Mouse (Mus musculus): ENCODE measurements around the gene Comp.
A peak's percentile ranks its signal among the peaks of the same experiment; 100 is the strongest.

Comp gene

DNA sequence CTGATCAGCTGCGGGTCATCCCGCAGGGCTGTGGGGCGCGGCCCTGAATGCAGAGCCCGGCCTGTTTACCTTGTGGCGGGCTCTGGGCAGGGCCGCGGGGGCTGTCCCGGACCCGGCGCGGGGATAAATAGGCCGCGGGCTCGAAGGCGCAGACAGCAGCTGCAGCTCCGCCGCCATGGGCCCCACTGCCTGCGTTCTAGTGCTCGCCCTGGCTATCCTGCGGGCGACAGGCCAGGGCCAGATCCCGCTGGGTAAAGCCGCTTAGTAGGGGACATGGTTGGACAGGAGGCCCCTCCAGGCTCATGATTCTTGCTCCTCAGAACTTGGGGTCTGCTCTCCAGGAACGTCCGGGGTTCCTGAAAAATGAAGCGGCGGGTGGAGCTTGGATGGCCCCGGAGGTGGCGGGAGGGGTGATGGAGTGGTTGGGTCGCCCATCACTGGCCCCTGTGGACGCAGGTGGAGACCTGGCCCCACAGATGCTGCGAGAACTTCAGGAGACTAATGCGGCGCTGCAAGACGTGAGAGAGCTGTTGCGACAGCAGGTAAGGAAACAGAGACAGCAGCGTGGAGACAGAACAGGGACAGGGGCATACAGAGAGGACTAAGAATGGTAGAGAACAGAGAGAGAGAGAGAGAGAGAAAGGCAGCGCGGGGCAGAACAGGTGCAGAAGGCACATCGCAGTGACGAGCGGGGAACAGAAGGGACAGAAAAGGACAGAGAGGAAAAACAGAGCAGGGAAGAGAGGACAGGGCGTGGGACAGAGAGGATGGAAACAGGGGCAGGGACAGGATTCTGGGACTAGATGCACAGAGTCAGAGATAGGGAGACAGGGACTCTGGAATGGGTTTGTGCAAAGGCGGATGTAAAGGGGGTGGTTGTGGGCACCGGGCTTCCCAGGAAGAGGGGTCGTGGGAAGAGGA lies at the start of gene Comp:
Comp (plus strand) TSS at position 162 of the 921 bp plus-strand sequence.
- no peak for DNase-seq

DNA sequence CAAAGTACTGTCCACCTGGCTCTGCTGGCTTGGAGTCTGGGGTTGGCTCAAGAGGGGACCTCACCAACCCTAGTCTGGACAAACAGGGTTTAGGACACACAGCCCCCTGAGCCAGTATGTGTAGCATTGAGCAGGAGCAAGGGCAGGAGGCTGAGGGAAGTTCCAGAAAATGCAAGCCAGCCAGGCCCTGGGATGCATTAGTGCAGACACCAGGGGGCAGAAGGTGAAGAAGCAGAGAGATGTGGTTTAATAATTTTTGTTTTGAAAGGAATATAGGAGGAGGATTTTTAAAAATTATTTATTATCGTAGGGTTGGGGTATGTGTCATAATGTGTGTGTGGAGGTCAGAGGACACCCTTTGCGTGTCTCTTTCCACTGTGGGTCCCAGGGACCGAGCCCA lies 49.6 kb upstream of the Comp start:
- DNase-seq = no peak

DNA sequence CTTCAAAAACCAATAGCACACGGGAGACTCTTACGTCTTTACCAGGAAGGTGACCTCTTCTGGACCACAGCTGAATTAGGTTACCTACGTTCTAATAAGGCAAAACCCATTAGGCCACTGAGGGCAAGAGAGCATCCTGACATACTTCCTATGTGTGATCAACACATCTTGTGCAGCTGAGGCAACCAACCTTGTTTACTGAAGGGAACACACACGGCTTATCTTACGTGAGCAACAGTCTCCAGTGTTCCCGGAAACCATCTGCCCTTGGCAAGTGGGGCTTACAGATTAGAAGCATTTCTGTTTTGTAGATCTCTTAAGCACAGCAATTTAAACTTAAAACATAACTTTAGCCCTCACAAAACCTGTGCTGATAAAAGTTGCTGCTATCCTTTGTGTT lies 45.8 kb upstream of the Comp start:
- DNase-seq = no peak

DNA sequence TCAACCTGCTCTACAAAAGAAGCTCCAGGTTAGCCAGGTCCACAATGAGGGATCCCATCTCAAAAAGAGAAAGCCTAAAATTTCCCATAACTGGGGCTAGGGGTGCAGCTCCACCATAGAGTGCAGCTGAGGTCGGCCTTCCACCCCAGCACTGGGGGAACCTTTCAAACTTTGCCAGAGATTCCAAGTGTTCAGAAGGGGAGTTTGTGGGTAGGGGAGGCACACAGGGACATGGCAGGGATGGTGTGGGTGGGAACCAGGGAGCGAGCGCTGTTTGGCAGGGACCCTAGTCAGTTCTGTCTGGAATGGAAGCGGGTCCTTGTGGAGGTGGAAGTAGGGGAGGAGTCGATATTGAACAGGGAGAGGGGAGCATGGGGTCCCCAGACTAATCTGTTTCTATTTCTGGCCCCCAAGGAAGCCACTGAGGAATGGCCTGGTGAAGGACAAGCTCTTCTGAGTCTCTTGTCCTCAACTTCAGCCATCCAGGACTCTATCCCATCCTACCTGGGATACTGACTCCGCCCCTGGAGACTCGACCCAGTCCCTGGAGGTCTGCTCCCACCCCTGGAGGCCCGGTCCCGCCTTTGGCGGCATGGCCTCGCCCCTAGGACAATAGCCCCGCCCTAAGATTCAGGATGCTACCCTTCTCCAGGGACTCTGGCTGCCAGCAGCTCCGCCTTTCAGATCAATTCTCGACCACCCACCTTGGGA lies 44.1 kb upstream of the Comp start, which contains the start of gene Gdf1:
Gdf1 (plus strand) TSS at position 694 of the 711 bp plus-strand sequence.
- DNase-seq = no peak

DNA sequence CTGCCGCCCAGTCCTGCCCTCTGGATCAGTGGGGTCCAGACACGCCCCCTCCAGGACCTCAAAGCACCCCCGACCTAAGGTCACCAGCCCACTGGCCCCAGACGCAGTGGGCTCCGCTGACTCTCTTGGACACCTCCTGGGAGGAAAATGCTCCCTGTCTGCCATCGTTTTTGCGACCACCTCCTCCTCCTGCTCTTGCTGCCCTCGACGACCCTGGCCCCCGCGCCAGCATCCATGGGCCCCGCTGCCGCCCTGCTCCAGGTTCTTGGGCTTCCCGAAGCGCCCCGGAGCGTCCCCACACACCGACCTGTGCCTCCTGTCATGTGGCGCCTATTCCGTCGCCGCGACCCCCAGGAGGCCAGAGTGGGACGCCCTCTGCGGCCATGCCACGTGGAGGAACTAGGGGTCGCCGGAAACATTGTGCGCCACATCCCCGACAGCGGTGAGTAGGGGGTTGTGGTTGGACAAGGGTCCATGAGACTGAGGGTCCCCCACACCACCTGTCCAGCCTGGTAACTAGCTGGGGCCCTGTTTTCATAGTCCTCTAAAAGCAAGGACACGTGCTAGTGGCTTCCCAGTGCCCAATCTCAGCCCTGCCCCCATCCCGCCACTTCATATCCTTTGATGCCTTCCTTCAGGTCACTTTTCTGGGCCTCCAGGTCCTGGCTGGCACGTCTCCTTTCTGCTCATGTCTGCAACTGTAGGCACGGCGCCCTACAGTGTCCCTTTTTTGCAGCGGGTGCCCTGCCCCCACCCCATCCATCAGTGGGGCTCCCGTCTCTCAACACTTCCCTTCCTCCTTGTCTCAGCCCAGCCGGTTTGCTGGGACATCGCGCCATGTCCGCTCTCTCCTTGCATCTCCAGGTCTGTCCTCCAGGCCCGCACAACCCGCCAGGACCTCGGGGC lies 43.3 kb upstream of the Comp start:
- DNase-seq = no peak

DNA sequence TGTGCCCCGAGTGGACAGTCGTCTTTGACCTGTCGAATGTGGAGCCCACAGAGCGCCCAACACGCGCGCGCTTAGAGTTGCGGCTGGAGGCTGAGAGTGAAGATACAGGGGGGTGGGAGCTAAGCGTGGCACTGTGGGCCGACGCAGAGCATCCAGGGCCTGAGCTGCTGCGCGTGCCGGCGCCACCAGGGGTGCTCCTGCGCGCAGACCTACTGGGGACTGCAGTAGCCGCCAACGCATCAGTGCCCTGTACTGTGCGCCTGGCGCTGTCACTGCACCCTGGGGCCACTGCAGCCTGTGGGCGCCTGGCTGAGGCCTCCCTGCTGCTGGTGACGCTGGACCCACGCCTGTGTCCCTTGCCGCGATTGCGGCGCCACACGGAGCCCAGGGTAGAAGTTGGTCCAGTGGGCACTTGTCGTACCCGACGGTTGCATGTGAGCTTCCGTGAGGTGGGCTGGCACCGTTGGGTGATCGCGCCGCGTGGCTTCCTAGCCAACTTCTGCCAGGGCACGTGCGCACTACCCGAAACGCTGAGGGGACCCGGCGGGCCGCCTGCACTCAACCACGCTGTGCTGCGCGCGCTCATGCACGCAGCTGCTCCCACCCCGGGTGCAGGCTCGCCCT lies 42.5 kb upstream of the Comp start:
- DNase-seq = no peak

DNA sequence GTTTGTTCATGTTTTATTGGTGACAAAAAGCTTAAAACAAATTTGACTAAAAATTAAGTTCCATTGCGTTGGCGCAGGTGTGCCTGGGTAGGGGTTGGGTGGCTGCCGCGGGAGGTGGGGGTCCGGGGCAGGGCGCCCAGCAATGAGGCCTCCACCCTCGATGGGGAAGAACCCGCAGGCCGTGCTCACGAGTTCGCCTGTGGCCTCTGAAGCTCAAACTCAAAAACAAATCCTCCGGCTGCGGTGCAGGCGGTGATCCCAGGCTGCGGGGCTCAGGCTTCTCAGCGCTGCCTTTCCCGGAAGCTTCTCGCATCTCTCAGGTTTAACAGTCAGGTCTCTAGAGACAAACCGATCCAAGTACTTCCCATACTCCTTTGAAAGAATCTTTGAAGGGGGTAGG lies 41.8 kb upstream of the Comp start:
- DNase-seq = no peak

DNA sequence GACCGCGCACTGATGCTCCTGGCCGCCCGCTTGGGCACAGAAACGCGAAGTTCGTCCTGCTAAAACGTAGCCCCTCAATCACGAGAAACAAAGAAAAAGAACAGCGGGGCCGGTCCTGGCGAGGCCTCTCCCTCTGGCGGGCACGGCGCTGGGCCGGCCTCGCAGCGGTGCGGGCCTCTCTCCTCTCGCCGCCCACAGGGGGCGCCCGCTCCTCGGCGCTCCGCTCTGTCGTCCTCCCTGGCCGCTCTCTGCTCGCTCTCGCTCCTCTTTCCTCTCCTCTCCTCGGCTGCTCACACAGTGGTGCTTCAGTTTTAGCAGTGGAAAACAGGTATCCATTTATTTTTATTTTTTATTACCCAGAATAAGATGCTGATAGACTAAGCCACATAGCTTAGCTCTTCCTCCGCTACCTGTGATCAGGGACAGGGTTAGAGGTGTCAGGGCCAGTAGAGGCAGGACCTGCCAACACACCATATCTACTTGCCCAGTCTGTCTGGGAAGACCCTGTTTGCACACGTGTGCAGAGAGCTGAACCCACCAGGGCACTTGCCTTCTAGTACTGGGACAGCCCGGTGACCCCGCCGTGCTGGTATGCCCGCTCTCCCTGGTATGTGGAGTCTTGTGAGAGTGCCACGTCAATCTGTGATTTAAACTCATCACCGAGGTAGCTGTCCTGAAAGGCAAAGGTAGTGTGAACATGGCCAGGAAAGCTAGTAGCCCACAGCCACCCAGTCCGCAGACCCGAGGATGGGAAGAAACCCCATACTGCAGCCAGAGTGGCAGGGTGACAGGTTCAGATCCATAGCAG lies 41.1 kb upstream of the Comp start:
- peak; percentile 72 for DNase-seq

DNA sequence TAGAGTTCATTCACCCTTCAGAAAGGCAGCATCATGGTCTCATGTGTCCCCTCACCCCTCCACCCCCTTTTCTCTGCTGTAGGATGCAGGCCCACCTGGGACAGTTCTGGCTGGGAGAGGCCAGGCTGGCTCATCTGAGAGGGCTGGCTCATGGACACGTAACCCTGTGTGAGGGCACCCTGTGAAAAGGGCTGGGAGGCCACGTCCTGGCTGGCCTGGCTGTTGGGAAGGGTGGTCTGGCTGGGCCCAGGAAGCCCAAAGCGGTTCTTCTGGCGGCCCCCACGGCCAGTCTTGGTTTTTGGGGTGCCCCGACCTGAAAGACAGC lies 40.5 kb upstream of the Comp start:
- DNase-seq = no peak

DNA sequence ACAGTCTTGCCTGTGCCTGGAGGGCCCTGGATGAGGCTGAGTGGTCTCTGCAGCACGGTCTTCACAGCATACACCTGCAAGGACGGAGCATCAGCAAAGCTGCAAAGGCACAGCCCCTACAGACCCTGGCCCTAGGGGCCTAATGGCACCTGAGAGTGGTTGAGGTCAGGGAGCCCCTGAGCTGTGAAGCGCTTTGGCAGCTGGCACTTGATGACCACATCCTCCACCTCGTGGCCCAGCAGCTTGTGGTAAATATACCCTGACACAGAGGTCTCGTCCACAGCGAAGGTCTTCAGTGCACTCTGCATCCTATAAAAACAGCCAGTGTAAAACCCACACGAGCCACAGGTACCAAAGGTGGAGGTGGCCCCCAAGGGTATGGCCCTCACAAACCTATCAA lies 34.4 kb upstream of the Comp start:
- DNase-seq = no peak

DNA sequence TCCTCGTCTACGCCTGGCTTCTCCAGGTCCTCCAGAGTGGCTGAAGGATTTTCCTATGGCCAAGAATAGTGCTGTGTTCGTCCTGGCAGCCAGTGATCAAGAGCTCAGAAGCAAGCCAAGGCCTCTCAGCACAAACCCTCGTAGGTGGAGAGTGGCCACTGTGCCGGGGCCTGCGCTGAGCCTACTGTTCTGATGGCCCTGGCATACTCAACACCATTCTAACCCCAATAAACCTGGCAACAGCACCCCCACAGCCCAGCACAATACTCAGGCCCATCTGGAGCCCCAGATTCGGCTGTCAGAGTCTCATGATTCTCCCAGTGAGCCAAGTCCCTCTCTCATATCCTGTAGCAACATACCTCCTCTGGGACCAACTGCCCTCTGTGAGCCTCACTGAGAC lies 32.7 kb upstream of the Comp start:
- DNase-seq = no peak

DNA sequence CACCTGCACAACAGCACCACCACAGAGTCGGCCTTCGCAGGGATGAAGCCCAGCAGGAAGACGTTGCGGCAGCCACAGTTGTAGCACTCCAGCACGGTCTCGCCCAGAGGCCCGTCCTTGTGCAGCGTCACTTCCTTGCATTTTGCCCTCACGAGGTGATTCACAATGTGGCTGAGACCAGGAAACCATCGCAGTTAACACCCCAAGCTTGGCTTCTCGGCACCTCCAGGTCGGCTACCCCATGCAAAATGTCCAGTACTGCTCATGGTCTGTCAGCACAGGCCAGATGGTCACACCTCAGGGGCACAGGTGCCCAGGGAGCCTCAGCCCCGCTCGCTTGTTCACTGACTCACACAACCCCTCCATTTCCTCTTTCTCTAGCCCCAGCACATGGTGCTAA lies 31.4 kb upstream of the Comp start:
- DNase-seq = no peak

DNA sequence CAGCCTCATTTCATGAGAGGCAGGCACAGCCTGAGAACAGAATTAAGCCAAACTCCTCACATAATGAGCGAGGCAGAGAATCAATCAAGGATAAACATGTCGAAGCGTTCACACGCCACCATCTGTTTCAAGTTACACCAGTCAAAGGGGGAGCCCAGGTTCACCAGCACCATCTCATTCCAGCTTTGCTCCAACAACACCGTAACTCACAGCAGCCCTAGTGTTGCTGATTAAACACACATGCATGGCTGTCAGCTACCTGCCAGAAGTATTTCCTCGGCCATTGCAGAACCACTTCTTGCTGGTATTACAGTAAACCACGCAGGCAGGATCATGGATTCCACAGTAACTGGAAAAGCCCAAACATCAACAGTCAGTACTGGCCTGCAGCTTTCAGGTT lies 30.3 kb upstream of the Comp start:
- no peak for DNase-seq

DNA sequence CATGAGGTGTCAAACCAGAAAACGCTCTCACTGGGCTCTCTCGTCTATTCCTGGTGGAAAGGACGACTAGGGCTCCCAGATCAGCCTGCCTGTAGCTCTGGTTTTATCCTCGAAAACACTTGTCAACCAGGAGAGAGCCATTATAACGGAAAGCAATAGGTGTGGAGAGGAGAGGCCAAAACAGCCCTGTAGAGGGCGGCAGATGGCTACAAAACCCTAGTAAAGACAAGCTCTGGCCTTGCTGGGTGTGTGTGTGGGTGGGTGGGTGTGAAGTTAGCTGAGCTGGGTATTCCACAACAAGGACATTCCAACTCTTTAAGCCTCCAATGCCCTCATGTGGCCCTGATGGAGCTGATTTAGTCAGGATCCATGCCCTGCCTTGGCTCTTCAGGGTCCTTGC lies 29.7 kb upstream of the Comp start:
- peak; percentile 44 for DNase-seq

DNA sequence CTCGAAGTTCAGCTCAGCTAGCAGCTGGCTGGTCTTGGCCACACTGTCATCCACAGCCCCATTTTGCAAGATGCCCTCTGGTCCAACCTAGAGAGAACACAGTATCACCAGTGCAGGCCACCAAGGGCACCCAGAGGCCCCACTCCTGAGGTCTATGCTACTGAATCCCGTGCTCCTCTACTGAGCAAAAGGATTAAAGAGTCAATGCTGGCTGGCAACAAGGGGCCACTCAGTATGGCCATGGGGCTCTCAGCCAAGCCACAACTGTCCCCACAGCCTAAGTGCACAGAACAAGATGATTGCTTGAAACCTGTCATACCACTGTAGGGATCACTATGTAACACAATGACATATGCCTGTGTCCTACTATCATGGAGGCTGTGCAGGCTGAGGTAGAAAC lies 29.1 kb upstream of the Comp start:
- DNase-seq = no peak

DNA sequence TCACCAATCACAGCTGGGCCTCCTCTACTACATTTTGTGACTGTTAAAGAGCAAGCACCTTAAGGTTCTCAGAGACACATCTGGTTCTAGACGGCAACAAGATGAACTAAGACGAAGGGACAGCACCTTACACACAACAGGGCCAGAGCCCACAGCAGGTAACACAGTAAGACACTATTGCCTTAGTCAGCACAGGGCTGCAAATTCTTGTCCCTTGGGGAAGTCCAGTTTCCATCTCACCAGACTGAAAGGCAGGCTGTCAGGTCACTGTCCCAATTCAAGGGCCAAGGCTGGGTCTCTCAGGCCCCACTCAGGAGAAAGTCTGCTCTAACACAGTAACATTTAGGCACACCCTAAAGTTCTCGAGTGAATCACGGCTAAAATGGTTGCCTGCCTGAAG lies 25.9 kb upstream of the Comp start:
- no peak for DNase-seq

DNA sequence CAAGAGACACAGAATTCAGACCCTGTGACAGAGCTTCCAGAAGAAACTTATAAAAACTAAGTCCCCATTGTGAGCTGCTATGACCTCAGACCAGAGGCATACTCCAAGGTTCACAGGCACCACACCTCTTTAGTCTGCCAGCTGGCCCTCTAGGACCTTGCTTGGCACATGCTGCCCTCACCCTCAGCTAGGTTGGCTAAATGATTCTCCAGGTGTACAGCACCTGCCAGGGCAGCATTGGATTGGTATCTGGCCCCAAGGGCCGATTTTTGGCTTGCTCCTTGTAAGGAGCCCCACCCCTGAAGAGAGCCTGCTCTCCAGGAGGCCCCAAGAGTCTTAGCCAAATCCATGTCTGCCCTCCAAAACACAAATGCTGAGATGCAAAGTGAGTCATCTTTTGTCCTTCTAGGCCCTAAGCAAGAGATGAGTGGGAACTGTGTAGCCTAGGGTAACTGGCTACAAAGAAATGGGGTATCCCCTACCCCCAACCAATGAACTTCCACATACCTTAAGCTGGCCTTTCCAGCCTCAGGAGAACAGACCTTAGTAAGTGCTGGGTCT lies 25.4 kb upstream of the Comp start:
- no peak for DNase-seq

DNA sequence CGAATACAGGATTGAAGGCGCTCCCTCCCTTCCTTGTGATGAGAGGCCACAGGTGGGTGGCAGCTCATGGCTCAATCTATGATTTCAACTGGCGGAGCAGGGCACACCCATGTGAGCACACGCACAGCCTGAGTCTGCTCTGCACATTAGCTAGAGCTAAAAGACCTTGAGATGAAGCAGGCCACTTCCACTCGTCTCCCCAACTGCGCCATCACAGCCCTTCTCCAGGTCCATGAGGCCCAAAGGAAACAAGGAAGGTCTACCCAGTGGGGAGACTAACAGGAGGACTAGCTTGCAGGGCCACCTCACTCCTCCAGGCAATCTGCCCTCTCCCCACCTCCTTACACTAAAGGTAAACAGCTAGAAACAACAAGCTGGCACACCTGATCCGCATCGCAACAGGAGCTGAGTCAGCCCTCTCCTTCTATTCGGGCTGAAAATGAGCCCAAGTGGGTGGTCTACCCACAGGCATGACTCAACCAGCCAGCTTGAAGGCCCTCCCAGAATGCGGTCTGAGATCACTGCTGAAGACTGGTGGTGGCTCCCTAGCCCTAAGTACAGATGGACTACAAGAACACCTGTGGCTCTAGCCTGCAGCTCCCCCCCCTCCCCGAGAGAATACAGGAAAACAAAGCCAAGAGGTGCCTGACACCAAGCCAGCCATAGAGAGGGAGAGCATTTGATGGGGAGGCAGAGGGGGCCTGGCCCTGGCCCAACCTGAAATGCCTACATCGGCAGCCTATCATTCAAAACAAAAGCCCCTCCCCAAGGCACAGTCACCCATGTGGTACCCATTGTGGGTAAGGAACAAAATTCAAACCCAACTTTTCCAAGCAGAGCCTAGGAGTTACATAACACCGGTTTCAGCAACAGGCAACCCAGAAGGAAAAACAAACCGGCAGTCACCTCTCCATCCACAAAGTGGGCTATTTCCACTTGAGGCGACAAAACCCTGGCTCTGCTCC lies 22.0 kb upstream of the Comp start:
- DNase-seq = no peak

DNA sequence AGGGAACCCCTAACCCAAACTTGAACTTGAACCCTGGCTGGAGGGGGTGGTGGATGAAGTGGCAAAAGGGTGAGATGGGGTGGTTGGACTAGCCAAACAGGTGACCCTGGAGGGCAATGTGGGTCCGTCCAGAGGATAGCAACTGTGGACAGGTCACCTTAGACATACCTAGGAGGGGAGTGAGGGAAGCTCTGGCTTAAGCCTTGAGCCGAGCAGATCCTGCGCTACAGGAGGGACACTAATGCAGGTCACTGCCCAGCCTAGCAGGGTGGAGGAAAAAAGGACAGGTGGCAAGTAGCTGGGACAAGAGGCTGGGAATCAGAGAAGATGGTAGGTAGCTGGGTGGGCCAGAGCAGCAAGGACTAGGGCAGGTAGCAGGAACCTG lies 21.4 kb upstream of the Comp start:
- DNase-seq = no peak

DNA sequence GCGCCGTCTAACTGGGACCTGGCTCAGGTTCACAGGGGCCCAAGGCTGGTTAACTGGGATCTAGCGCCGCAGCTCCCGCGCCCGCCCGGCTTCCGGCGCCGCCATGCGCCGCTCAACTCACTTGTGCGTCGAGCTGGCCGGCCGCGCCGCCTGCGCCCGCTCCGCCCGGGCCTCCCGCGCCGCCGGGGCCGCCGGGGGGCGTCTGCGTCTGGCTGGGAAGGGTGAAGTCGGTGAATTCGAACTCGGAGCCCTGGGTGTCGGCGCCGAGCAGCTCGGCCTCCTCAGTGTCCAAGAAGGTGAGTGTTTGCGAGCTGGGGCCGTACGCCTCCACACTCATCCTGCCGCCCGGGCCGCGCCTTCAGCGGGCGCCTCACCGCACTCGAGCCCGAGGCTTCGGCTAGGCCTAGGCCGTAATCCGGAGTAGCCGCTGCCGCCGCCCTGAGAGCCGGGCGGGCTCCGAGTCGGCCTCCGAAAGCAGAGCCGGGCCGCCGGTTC lies 20.7 kb upstream of the Comp start:
- DNase-seq = no peak

All from lung, postnatal 14 days (tissue).